Mouse (Mus musculus): Measurements from ENCODE around the gene Osr1. TPM values are rescaled to one million over a fixed set of nuclear protein-coding genes. Genes with fewer than 3 reads are reported as not detected.

The Osr1 gene
- polyA plus RNA-seq (2014; fragmentation: Nextera tagmentation; extraction: Ambion mirVana): 52.3 and 55.6 TPM in 2 replicates

- ATAC-seq (replicated peaks; ENCODE audit: low FRiP score, low TSS enrichment, low read depth) (no peak), DNase-seq (ENCODE audit: low spot score) (peak; percentile 89)
- H3K9me3 ChIP-seq (ENCODE audit: control insufficient read depth, low read length): no peaks in the 10 kb centered on the region
- H3K9ac ChIP-seq (ENCODE audit: low read length): 0 out of 2 replicates have a peak within 1 kb of the TSS, but pooled peaks have one; percentile 22
- peaks cover 52% of the 10 kb centered on the region for H3K27me3 ChIP-seq (replicated peaks; ENCODE audit: control insufficient read depth, insufficient read depth, low read length)
- H3K4me1 ChIP-seq (replicated peaks; ENCODE audit: control insufficient read depth, insufficient read depth, low read length): peaks cover 5% of the 10 kb centered on the region
- no peaks in the 10 kb centered on the region for H3K36me3 ChIP-seq (ENCODE audit: control insufficient read depth, insufficient read depth, low read length)
- WGBS: 1% methylated on average over 15 of the region's 15 CpGs
- H3K4me2 ChIP-seq (ENCODE audit: low read length): peak within 1 kb of the TSS; percentile 75
- no peak within 1 kb of the TSS for H3K27ac ChIP-seq (ENCODE audit: low read depth)
- H3K4me3 ChIP-seq (ENCODE audit: low read depth, low read length): peak within 1 kb of the TSS; percentile 37
Observed at GRCm38 (mm10) chr12:9569971-9570370, at the start of gene Osr1. TSS of gene Osr1 (plus strand) at chr12:9570116.

GRCm38 (mm10) chr12:9550328-9550727 is 19.6 kb upstream of the Osr1 start:
- H3K9me3 ChIP-seq (ENCODE audit: control insufficient read depth, low read length): no peaks in the 10 kb centered on the region
- 84% methylated on average over 2 of the region's 2 CpGs for WGBS
- no peak overlapping the region for H3K27ac ChIP-seq (ENCODE audit: low read depth)
- H3K4me2 ChIP-seq (ENCODE audit: low read length): no peak overlapping the region
- no peak overlapping the region for H3K4me3 ChIP-seq (ENCODE audit: low read depth, low read length)
- H3K36me3 ChIP-seq (ENCODE audit: control insufficient read depth, insufficient read depth, low read length): no peaks in the 10 kb centered on the region
- no peak overlapping the region for H3K9ac ChIP-seq (ENCODE audit: low read length)
- H3K27me3 ChIP-seq (replicated peaks; ENCODE audit: control insufficient read depth, insufficient read depth, low read length): no peaks in the 10 kb centered on the region
- DNase-seq (ENCODE audit: low spot score) (no peak), ATAC-seq (replicated peaks; ENCODE audit: low FRiP score, low TSS enrichment, low read depth) (no peak)
- H3K4me1 ChIP-seq (replicated peaks; ENCODE audit: control insufficient read depth, insufficient read depth, low read length): no peaks in the 10 kb centered on the region

- Histone ChIP-seq H3K4me3 (ENCODE audit: low read depth, low read length) (no peak overlapping the region), H3K27me3 (replicated peaks; ENCODE audit: control insufficient read depth, insufficient read depth, low read length) (0 out of 2 replicates have a peak, but pooled peaks cover 5% of the 10 kb centered on the region), H3K27ac (ENCODE audit: low read depth) (no peak overlapping the region), H3K4me2 (ENCODE audit: low read length) (no peak overlapping the region), H3K36me3 (ENCODE audit: control insufficient read depth, insufficient read depth, low read length) (no peaks in the 10 kb centered on the region), H3K9me3 (ENCODE audit: control insufficient read depth, low read length) (no peaks in the 10 kb centered on the region), H3K4me1 (replicated peaks; ENCODE audit: control insufficient read depth, insufficient read depth, low read length) (no peaks in the 10 kb centered on the region), H3K9ac (ENCODE audit: low read length) (no peak overlapping the region)
- ATAC-seq (replicated peaks; ENCODE audit: low FRiP score, low TSS enrichment, low read depth) (no peak), DNase-seq (ENCODE audit: low spot score) (no peak)
- WGBS: 63% methylated on average over 3 of the region's 3 CpGs
Observed at GRCm38 (mm10) chr12:9564956-9565355, 5.0 kb upstream of the Osr1 start.

GRCm38 (mm10) chr12:9570496-9570995 is 630 bp downstream of the Osr1 start:
- Histone ChIP-seq H3K36me3 (ENCODE audit: control insufficient read depth, insufficient read depth, low read length) (no peaks in the 10 kb centered on the region), H3K4me2 (ENCODE audit: low read length) (peak overlapping the region; percentile 75), H3K27me3 (replicated peaks; ENCODE audit: control insufficient read depth, insufficient read depth, low read length) (peaks cover 58% of the 10 kb centered on the region), H3K4me3 (ENCODE audit: low read depth, low read length) (peak overlapping the region; percentile 37), H3K9ac (ENCODE audit: low read length) (0 out of 2 replicates have a peak overlapping the region, but pooled peaks have one; percentile 22), H3K27ac (ENCODE audit: low read depth) (no peak overlapping the region), H3K4me1 (replicated peaks; ENCODE audit: control insufficient read depth, insufficient read depth, low read length) (peaks cover 5% of the 10 kb centered on the region), H3K9me3 (ENCODE audit: control insufficient read depth, low read length) (no peaks in the 10 kb centered on the region)
- WGBS: 1% methylated on average over 17 of the region's 17 CpGs
- ATAC-seq (replicated peaks; ENCODE audit: low FRiP score, low TSS enrichment, low read depth): no peak
- no peak for DNase-seq (ENCODE audit: low spot score)

GRCm38 (mm10) chr12:9571276-9571940 is 1.5 kb downstream of the Osr1 start:
- WGBS: 14% methylated on average over 13 of the region's 13 CpGs
- Histone ChIP-seq H3K9ac (ENCODE audit: low read length) (no peak overlapping the region), H3K4me3 (ENCODE audit: low read depth, low read length) (no peak overlapping the region), H3K36me3 (ENCODE audit: control insufficient read depth, insufficient read depth, low read length) (no peaks in the 10 kb centered on the region), H3K4me1 (replicated peaks; ENCODE audit: control insufficient read depth, insufficient read depth, low read length) (peaks cover 5% of the 10 kb centered on the region), H3K9me3 (ENCODE audit: control insufficient read depth, low read length) (no peaks in the 10 kb centered on the region), H3K27ac (ENCODE audit: low read depth) (no peak overlapping the region), H3K4me2 (ENCODE audit: low read length) (peak overlapping the region; percentile 75), H3K27me3 (replicated peaks; ENCODE audit: control insufficient read depth, insufficient read depth, low read length) (peaks cover 65% of the 10 kb centered on the region)
- ATAC-seq (replicated peaks; ENCODE audit: low FRiP score, low TSS enrichment, low read depth) (no peak), DNase-seq (ENCODE audit: low spot score) (peak; percentile 56)

GRCm38 (mm10) chr12:9572022-9572421 is 2.1 kb downstream of the Osr1 start:
- no peaks in the 10 kb centered on the region for H3K9me3 ChIP-seq (ENCODE audit: control insufficient read depth, low read length)
- ATAC-seq (replicated peaks; ENCODE audit: low FRiP score, low TSS enrichment, low read depth): no peak
- WGBS: 43% methylated on average over 4 of the region's 4 CpGs
- no peak overlapping the region for H3K27ac ChIP-seq (ENCODE audit: low read depth)
- H3K36me3 ChIP-seq (ENCODE audit: control insufficient read depth, insufficient read depth, low read length): no peaks in the 10 kb centered on the region
- H3K4me2 ChIP-seq (ENCODE audit: low read length): no peak overlapping the region
- H3K9ac ChIP-seq (ENCODE audit: low read length): no peak overlapping the region
- peaks cover 71% of the 10 kb centered on the region for H3K27me3 ChIP-seq (replicated peaks; ENCODE audit: control insufficient read depth, insufficient read depth, low read length)
- DNase-seq (ENCODE audit: low spot score): no peak
- no peak overlapping the region for H3K4me3 ChIP-seq (ENCODE audit: low read depth, low read length)
- peaks cover 5% of the 10 kb centered on the region for H3K4me1 ChIP-seq (replicated peaks; ENCODE audit: control insufficient read depth, insufficient read depth, low read length)

GRCm38 (mm10) chr12:9573682-9574081 is 3.8 kb downstream of the Osr1 start:
- no peak overlapping the region for H3K27ac ChIP-seq (ENCODE audit: low read depth)
- H3K27me3 ChIP-seq (replicated peaks; ENCODE audit: control insufficient read depth, insufficient read depth, low read length): peaks cover 84% of the 10 kb centered on the region
- peak overlapping the region; percentile 62 for H3K4me2 ChIP-seq (ENCODE audit: low read length)
- H3K4me1 ChIP-seq (replicated peaks; ENCODE audit: control insufficient read depth, insufficient read depth, low read length): peaks cover 5% of the 10 kb centered on the region
- DNase-seq (ENCODE audit: low spot score) (peak; percentile 65), ATAC-seq (replicated peaks; ENCODE audit: low FRiP score, low TSS enrichment, low read depth) (no peak)
- H3K9me3 ChIP-seq (ENCODE audit: control insufficient read depth, low read length): no peaks in the 10 kb centered on the region
- 7% methylated on average over 12 of the region's 12 CpGs for WGBS
- H3K9ac ChIP-seq (ENCODE audit: low read length): peak overlapping the region; percentile 13; the same call in 1 of the 2 replicates
- peak overlapping the region; percentile 55 for H3K4me3 ChIP-seq (ENCODE audit: low read depth, low read length)
- no peaks in the 10 kb centered on the region for H3K36me3 ChIP-seq (ENCODE audit: control insufficient read depth, insufficient read depth, low read length)

- peak; percentile 76 for ATAC-seq (replicated peaks; ENCODE audit: low FRiP score, low TSS enrichment, low read depth)
- Histone ChIP-seq H3K27ac (ENCODE audit: low read depth) (peak overlapping the region; percentile 70), H3K27me3 (replicated peaks; ENCODE audit: control insufficient read depth, insufficient read depth, low read length) (peaks cover 89% of the 10 kb centered on the region)
Observed at GRCm38 (mm10) chr12:9574244-9574871, 4.4 kb downstream of the Osr1 start.

More at GRCm38 (mm10) chr12:9574244-9574871, 4.4 kb downstream of the Osr1 start:
- Histone ChIP-seq H3K36me3 (ENCODE audit: control insufficient read depth, insufficient read depth, low read length) (no peaks in the 10 kb centered on the region), H3K9ac (ENCODE audit: low read length) (peak overlapping the region; percentile 65), H3K4me2 (ENCODE audit: low read length) (peak overlapping the region; percentile 62), H3K4me1 (replicated peaks; ENCODE audit: control insufficient read depth, insufficient read depth, low read length) (peaks cover 5% of the 10 kb centered on the region), H3K9me3 (ENCODE audit: control insufficient read depth, low read length) (no peaks in the 10 kb centered on the region), H3K4me3 (ENCODE audit: low read depth, low read length) (peak overlapping the region; percentile 55)
- DNase-seq (ENCODE audit: low spot score): peak; percentile 85
- WGBS: under 1% methylated on average over 37 of the region's 38 CpGs

All from intestine, embryonic 14.5 days (tissue).